Mouse (Mus musculus): ENCODE results near the gene Spem1. TPM values are rescaled to one million over a fixed set of nuclear protein-coding genes. Genes with fewer than 3 reads are reported as not detected.

Gene Spem1
- total RNA-seq, 2 experiments from 2014 or later: 0.34 to 0.44 TPM

GRCm38 (mm10) chr11:69797924-69798323 lies 24.1 kb downstream of the Spem1 start:
- no peak for DNase-seq (ENCODE audit: extremely low spot score in 1 of 2, low spot score in 2 of 2)
- no peak for TF ChIP-seq CTCF (IDR thresholded peaks at IDR 0.05)
- H3K4me3 ChIP-seq: no peak overlapping the region
- H3K27ac ChIP-seq: no peak overlapping the region
- intact Hi-C loops (cut with DNase I): no loop called here

GRCm38 (mm10) chr11:69795983-69796435 lies 26.0 kb downstream of the Spem1 start:
- intact Hi-C loops (cut with DNase I): no loop called here
- DNase-seq (ENCODE audit: extremely low spot score in 1 of 2, low spot score in 2 of 2): no peak
- no peak for TF ChIP-seq CTCF (IDR thresholded peaks at IDR 0.05)
- Histone ChIP-seq H3K4me3 (peak overlapping the region; percentile 46), H3K27ac (no peak overlapping the region; the same call in 1 of the 2 replicates)

GRCm38 (mm10) chr11:69795168-69795982 lies 26.6 kb downstream of the Spem1 start, which contains the start of gene Chrnb1:
Gene Chrnb1, minus strand, starts transcription at chr11:69795943.
- TF ChIP-seq CTCF (IDR thresholded peaks at IDR 0.05): no peak; the same call in 1 of the 2 replicates

GRCm38 (mm10) chr11:69793429-69793828 lies 28.6 kb downstream of the Spem1 start:
- intact Hi-C loops (cut with DNase I): no loop called here

More at GRCm38 (mm10) chr11:69795168-69795982, 26.6 kb downstream of the Spem1 start, which contains the start of gene Chrnb1:
- Histone ChIP-seq H3K4me3 (peak within 1 kb of the TSS; percentile 46), H3K27ac (peak within 1 kb of the TSS; percentile 64)
- DNase-seq (ENCODE audit: extremely low spot score in 1 of 2, low spot score in 2 of 2): peak; percentile 79 to 88
- intact Hi-C loops (cut with DNase I): no loop called here

GRCm38 (mm10) chr11:69791420-69791819 lies 30.6 kb downstream of the Spem1 start:
- H3K4me3 ChIP-seq: no peak overlapping the region
- H3K27ac ChIP-seq: no peak overlapping the region
- DNase-seq (ENCODE audit: extremely low spot score in 1 of 2, low spot score in 2 of 2): no peak
- intact Hi-C loops (cut with DNase I): no loop called here
- no peak for TF ChIP-seq CTCF (IDR thresholded peaks at IDR 0.05)

More at GRCm38 (mm10) chr11:69793429-69793828, 28.6 kb downstream of the Spem1 start:
- Histone ChIP-seq H3K27ac (no peak overlapping the region), H3K4me3 (no peak overlapping the region)
- DNase-seq (ENCODE audit: extremely low spot score in 1 of 2, low spot score in 2 of 2): no peak
- TF ChIP-seq CTCF (IDR thresholded peaks at IDR 0.05): no peak

GRCm38 (mm10) chr11:69789431-69789830 lies 32.5 kb downstream of the Spem1 start:
- no peak overlapping the region for H3K27ac ChIP-seq
- intact Hi-C loops (cut with DNase I): no loop called here
- TF ChIP-seq CTCF (IDR thresholded peaks at IDR 0.05): no peak
- no peak for DNase-seq (ENCODE audit: extremely low spot score in 1 of 2, low spot score in 2 of 2)
- H3K4me3 ChIP-seq: no peak overlapping the region

GRCm38 (mm10) chr11:69787306-69787705 lies 34.7 kb downstream of the Spem1 start:
- intact Hi-C loops (cut with DNase I): no loop called here
- H3K4me3 ChIP-seq: no peak overlapping the region
- no peak for TF ChIP-seq CTCF (IDR thresholded peaks at IDR 0.05)

GRCm38 (mm10) chr11:69784793-69785272 lies 37.1 kb downstream of the Spem1 start:
- no peak overlapping the region for H3K27ac ChIP-seq
- no peak overlapping the region; the same call in 1 of the 2 replicates for H3K4me3 ChIP-seq
- intact Hi-C loops (cut with DNase I): no loop called here

More at GRCm38 (mm10) chr11:69787306-69787705, 34.7 kb downstream of the Spem1 start:
- H3K27ac ChIP-seq: no peak overlapping the region
- no peak for DNase-seq (ENCODE audit: extremely low spot score in 1 of 2, low spot score in 2 of 2)

GRCm38 (mm10) chr11:69781828-69782227 lies 40.2 kb downstream of the Spem1 start:
- H3K4me3 ChIP-seq: no peak overlapping the region
- no peak overlapping the region for H3K27ac ChIP-seq
- no peak for TF ChIP-seq CTCF (IDR thresholded peaks at IDR 0.05)
- intact Hi-C loops (cut with DNase I): no loop called here
- no peak for DNase-seq (ENCODE audit: extremely low spot score in 1 of 2, low spot score in 2 of 2)

More at GRCm38 (mm10) chr11:69784793-69785272, 37.1 kb downstream of the Spem1 start:
- no peak for TF ChIP-seq CTCF (IDR thresholded peaks at IDR 0.05)
- DNase-seq (ENCODE audit: extremely low spot score in 1 of 2, low spot score in 2 of 2): no peak

GRCm38 (mm10) chr11:69778985-69779384 lies 43.0 kb downstream of the Spem1 start:
- intact Hi-C loops (cut with DNase I): no loop called here
- Histone ChIP-seq H3K4me3 (no peak overlapping the region), H3K27ac (no peak overlapping the region)
- no peak for DNase-seq (ENCODE audit: extremely low spot score in 1 of 2, low spot score in 2 of 2)
- TF ChIP-seq CTCF (IDR thresholded peaks at IDR 0.05): no peak

- TF ChIP-seq CTCF (IDR thresholded peaks at IDR 0.05): no peak
- no peak overlapping the region for H3K27ac ChIP-seq
- no peak overlapping the region for H3K4me3 ChIP-seq
- intact Hi-C loops (cut with DNase I): no loop called here
- no peak for DNase-seq (ENCODE audit: extremely low spot score in 1 of 2, low spot score in 2 of 2)
These were observed 43.6 kb downstream of the Spem1 start for GRCm38 (mm10) chr11:69778258-69778982.
